Mouse (Mus musculus) brain, embryonic 14.5 days (tissue): ENCODE results near the gene Hils1. TPM values are rescaled to one million over a fixed set of nuclear protein-coding genes. Genes with fewer than 3 reads are reported as not detected.

Source experiments
- DNase-seq: peaks from one replicate; pipeline ENCODE4 v3.0.0-alpha.2; 2011; ENCODE audit warnings: low read depth
- CTCF ChIP-seq: fragments of 200-500 bp; IDR thresholded peaks from 2 replicates; pipeline ENCODE4 v1.5.1; 2012; ENCODE audit warnings: inconsistent platforms, mild to moderate bottlenecking, moderate library complexity, borderline replicate concordance; ENCODE audit not compliant: insufficient read depth, insufficient read length; ENCODE audit errors: extremely low read depth
- POLR2A ChIP-seq: fragments of 200-500 bp; IDR thresholded peaks from 2 replicates; pipeline ENCODE4 v1.6.1; 2012; ENCODE audit warnings: mild to moderate bottlenecking, inconsistent platforms, borderline replicate concordance; ENCODE audit not compliant: poor library complexity, insufficient read depth, insufficient read length, severe bottlenecking; ENCODE audit errors: extremely low read depth
- polyA plus RNA-seq: library from polyadenylated mRNA; depleted of rRNA; stranded (reverse); fragments of >200 nt; gene quantifications from 2 replicates; pipeline ENCODE4 v1.2.3, GENCODE M21; 2012; rRNA removed

The Hils1 gene
- polyA plus RNA-seq, result 0.09 TPM in 1 of 2 replicates, not detected in the other

- no peak for DNase-seq
These were observed at the start of gene Hils1 for GRCm38 (mm10) chr11:94967419-94967818. TSS of gene Hils1 (plus strand) at chr11:94967593.

GRCm38 (mm10) chr11:94917717-94918116, 49.7 kb upstream of the Hils1 start:
- no peak for DNase-seq
- TF ChIP-seq CTCF (no peak), POLR2A (no peak)

More at GRCm38 (mm10) chr11:94967419-94967818, at the start of gene Hils1:
- TF ChIP-seq POLR2A (no peak), CTCF (peak; percentile 4; the same call in 1 of the 2 replicates)

GRCm38 (mm10) chr11:94920996-94921401, 46.4 kb upstream of the Hils1 start:
- DNase-seq, result no peak
- TF ChIP-seq POLR2A, result no peak

- DNase-seq, result no peak
- TF ChIP-seq POLR2A (no peak), CTCF (no peak)
These were observed 42.4 kb upstream of the Hils1 start for GRCm38 (mm10) chr11:94924977-94925376.

- TF ChIP-seq CTCF (no peak), POLR2A (no peak)
- DNase-seq, result no peak
These were observed 41.0 kb upstream of the Hils1 start for GRCm38 (mm10) chr11:94926431-94926830.

DNA sequence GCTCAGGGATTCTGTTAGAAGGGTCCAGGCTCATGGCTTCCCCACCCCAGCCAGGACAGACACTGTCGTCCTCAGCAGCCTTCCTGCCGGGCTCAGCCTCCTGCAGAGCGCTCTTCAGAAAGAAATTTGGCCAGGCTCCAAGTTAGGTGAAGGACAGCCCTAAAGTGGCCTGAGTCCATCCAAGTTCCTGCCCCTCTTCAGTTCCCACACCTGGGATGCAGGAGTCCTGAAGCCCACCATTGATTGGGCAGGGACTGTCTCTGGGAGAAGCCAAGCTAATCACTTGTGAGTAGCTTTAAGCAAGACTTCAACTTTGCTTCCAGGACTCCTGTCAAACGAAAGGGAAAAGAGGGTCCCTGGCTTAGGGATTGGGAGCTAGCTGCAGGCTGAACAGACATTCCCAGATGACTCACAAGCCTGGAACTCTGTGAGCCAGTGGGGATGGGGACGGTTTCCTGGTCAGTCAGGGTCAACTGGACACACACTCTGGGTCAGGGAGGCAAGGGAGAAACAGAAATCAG, 39.6 kb upstream of the Hils1 start:
- DNase-seq, result no peak
- TF ChIP-seq POLR2A, result no peak
- TF ChIP-seq CTCF, result no peak

DNA sequence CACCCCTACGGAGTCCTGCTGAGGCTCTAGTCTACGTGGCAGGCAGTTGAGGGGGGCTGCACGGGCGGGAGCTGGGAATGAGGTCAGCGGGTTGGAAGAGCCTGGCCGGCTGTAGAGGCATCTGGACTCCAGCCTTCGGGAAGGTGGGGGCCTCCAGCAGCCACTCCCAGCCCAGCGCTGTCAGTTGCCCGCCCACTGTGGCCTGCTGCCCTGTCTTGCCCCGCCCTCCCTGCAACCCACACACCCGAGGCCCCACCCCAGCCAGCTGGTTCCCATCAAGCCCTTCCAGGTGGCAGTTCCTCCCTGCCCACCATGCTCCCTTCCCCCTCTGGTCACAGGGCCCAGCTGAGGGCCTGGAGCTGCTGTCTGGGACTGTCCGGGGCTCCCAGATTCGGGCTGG, 38.6 kb upstream of the Hils1 start:
- DNase-seq, result peak; percentile 86

DNA sequence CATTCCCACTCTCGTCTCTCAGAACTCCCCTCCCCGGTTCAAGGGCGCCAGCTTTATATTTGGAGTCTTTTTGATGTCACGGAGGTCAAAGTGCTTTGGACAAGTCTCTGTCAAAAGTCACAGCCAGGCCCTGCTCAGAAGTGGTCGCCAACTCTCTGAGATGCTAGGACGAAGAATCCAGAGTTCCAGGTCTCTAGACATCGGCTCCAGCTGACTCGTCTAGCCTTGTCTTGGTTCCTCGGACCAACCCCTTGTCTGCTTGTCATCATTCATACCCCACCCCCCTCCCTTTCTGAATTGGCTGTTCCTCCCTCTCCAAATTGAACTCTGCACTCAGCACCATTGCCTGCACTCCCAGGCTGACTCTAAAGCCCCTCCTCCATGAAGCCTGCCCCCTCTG, 37.8 kb upstream of the Hils1 start:
- TF ChIP-seq POLR2A, result no peak
- no peak for TF ChIP-seq CTCF
- no peak for DNase-seq

More for the DNA sequence above, 38.6 kb upstream of the Hils1 start:
- TF ChIP-seq CTCF, result no peak
- no peak for TF ChIP-seq POLR2A

DNA sequence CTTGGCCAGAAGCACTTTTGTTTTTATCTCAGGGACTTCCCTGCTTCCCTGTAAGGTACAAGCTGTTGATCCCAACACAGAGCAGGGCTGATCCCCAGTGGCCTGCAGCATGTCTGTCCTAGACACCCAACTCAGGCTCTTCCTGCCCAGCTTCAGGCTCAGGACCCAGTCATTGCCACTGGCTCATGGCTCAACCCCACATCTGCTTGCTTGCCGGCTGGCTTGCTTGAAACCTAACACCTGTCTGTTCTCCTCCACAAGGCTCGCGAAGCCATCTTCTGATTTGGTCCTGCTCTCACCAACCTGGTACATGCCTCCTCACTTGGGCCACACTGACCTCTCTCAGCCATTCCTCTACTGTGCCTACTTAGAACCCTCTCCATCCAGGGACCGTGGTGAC, 37.2 kb upstream of the Hils1 start:
- TF ChIP-seq CTCF (no peak), POLR2A (no peak)
- no peak for DNase-seq

GRCm38 (mm10) chr11:94933584-94933983, 33.8 kb upstream of the Hils1 start:
- TF ChIP-seq POLR2A (no peak), CTCF (no peak)
- no peak for DNase-seq

- no peak for DNase-seq
- TF ChIP-seq POLR2A (no peak), CTCF (no peak)
These were observed 32.9 kb upstream of the Hils1 start for GRCm38 (mm10) chr11:94934526-94934925.

DNA sequence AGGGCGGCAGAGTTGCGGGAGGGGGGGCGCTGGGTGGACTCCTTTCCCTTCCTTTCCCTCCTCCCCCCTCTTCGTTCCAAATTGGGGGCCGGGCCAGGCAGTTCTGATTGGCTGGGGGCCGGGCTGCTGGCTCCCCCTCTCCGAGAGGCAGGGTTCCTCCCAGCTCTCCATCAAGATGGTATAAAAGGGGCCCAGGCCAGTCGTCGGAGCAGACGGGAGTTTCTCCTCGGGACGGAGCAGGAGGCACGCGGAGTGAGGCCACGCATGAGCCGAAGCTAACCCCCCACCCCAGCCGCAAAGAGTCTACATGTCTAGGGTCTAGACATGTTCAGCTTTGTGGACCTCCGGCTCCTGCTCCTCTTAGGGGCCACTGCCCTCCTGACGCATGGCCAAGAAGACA, 31.3 kb upstream of the Hils1 start, which contains the start of gene Col1a1:
Gene Col1a1 (plus strand): TSS at position 180 of the 400 bp plus-strand sequence.
- no peak for TF ChIP-seq CTCF
- peak; percentile 46; the same call in 1 of the 2 replicates for TF ChIP-seq POLR2A
- DNase-seq, result no peak
